Mouse (Mus musculus) midbrain, embryonic 16.5 days (tissue): ENCODE measurements around the gene Cog7. TPM values are rescaled to one million over a fixed set of nuclear protein-coding genes. Genes with fewer than 3 reads are reported as not detected.

Experiments
- ATAC-seq: fragments of 200-750 bp; cut with Nextera tagmentation; 2 replicates; pipeline ENCODE4 v1.8.0; 2017; ENCODE audit warnings: moderate TSS enrichment
- H3K27ac ChIP-seq: fragments of 300-500 bp; sonication (generic); 2 replicates; pipeline ENCODE4 v1.5.1; 2014; ENCODE audit warnings: mild to moderate bottlenecking, low read length, mixed read lengths
- H3K27me3 ChIP-seq: fragments of 300-500 bp; sonication (generic); 2 replicates; pipeline ENCODE4 v1.6.1; 2014; ENCODE audit warnings: low read depth, low read length, mixed read lengths; ENCODE audit not compliant: control insufficient read depth, insufficient read depth
- H3K36me3 ChIP-seq: fragments of 300-500 bp; sonication (generic); 2 replicates; pipeline ENCODE4 v1.6.1; 2014; ENCODE audit warnings: mild to moderate bottlenecking, low read length, moderate library complexity, mixed read lengths; ENCODE audit not compliant: control insufficient read depth, insufficient read depth
- H3K4me1 ChIP-seq: fragments of 300-500 bp; sonication (generic); 2 replicates; pipeline ENCODE4 v1.6.1; 2014; ENCODE audit warnings: mild to moderate bottlenecking, low read length, mixed read lengths; ENCODE audit not compliant: control insufficient read depth, insufficient read depth
- H3K4me2 ChIP-seq: fragments of 300-500 bp; sonication (generic); 2 replicates; pipeline ENCODE4 v1.6.1; 2014; ENCODE audit warnings: mild to moderate bottlenecking, low read length, mixed read lengths
- H3K4me3 ChIP-seq: fragments of 300-500 bp; sonication (generic); 2 replicates; pipeline ENCODE4 v1.5.1; 2014; ENCODE audit warnings: low read depth, mild to moderate bottlenecking, low read length, moderate library complexity, mixed read lengths
- H3K9ac ChIP-seq: fragments of 300-500 bp; sonication (generic); 2 replicates; pipeline ENCODE4 v1.6.1; 2014; ENCODE audit warnings: low read depth, low read length, mixed read lengths
- H3K9me3 ChIP-seq: fragments of 300-500 bp; sonication (generic); replicated peaks from 2 replicates; pipeline ENCODE4 v1.6.1; 2014; ENCODE audit warnings: mild to moderate bottlenecking, low read length, mixed read lengths; ENCODE audit not compliant: control insufficient read depth, poor library complexity, severe bottlenecking
- WGBS: fragments of 180-500 bp; shearing (Covaris S2); extraction: QIAGEN DNeasy Blood & Tissue Kit; methylation state at CpG from one replicate; pipeline ENCODE4 v1.1.7; 2014; 5-methylcytosine and 5-hydroxymethylcytosine counted together
- polyA plus RNA-seq: library from polyadenylated mRNA; unstranded; fragments of >200 nt; fragmentation: Nextera tagmentation; extraction: Ambion mirVana; gene quantifications from 2 replicates; pipeline ENCODE4 v1.2.1, GENCODE M21; 2015

The Cog7 gene
- polyA plus RNA-seq = 26.0 and 29.1 TPM in 2 replicates

- no peaks in the 10 kb centered on the region for H3K27me3 ChIP-seq
- peak within 1 kb of the TSS; percentile 80 for H3K4me3 ChIP-seq
- H3K4me2 ChIP-seq = peak within 1 kb of the TSS; percentile 72
- peaks cover 14% of the 10 kb centered on the region for H3K4me1 ChIP-seq
- H3K27ac ChIP-seq = no peak within 1 kb of the TSS
- no peaks in the 10 kb centered on the region for H3K9me3 ChIP-seq
- WGBS = under 1% methylated on average over 55 of the region's 55 CpGs
- ATAC-seq = peak; percentile 90
- 0 out of 2 replicates have a peak, but pooled peaks cover 3% of the 10 kb centered on the region for H3K36me3 ChIP-seq
- H3K9ac ChIP-seq = peak within 1 kb of the TSS; percentile 78
Observed at GRCm38 (mm10) chr7:121981307-121981871, at the start of gene Cog7. Cog7 (minus strand) TSS chr7:121981711.

- Histone ChIP-seq H3K4me2 (no peak overlapping the region), H3K4me3 (no peak overlapping the region), H3K27me3 (no peaks in the 10 kb centered on the region), H3K9me3 (no peaks in the 10 kb centered on the region), H3K27ac (no peak overlapping the region), H3K36me3 (no peaks in the 10 kb centered on the region), H3K9ac (no peak overlapping the region), H3K4me1 (peaks cover 24% of the 10 kb centered on the region)
- WGBS = 97% methylated on average over 2 of the region's 2 CpGs
- ATAC-seq = no peak
Observed at GRCm38 (mm10) chr7:122022131-122022530, 40.6 kb upstream of the Cog7 start.

GRCm38 (mm10) chr7:122020667-122021354, 39.3 kb upstream of the Cog7 start, which contains the start of gene Gga2:
Gga2 (minus strand) TSS chr7:122021222.
- H3K4me1 ChIP-seq = peaks cover 24% of the 10 kb centered on the region
- no peaks in the 10 kb centered on the region for H3K27me3 ChIP-seq
- ATAC-seq = peak; percentile 87
- H3K9ac ChIP-seq = peak within 1 kb of the TSS; percentile 88
- no peaks in the 10 kb centered on the region for H3K36me3 ChIP-seq
- peak within 1 kb of the TSS; percentile 75 for H3K4me2 ChIP-seq
- H3K27ac ChIP-seq = peak within 1 kb of the TSS; percentile 93
- H3K4me3 ChIP-seq = peak within 1 kb of the TSS; percentile 87
- WGBS = under 1% methylated on average over 46 of the region's 50 CpGs
- H3K9me3 ChIP-seq = no peaks in the 10 kb centered on the region

GRCm38 (mm10) chr7:122020273-122020666, 38.8 kb upstream of the Cog7 start:
- Histone ChIP-seq H3K4me3 (peak overlapping the region; percentile 87), H3K9me3 (no peaks in the 10 kb centered on the region), H3K4me2 (peak overlapping the region; percentile 75), H3K27me3 (no peaks in the 10 kb centered on the region), H3K36me3 (no peaks in the 10 kb centered on the region), H3K9ac (peak overlapping the region; percentile 88), H3K4me1 (peaks cover 29% of the 10 kb centered on the region), H3K27ac (peak overlapping the region; percentile 93)
- WGBS = 0% methylated on average over 6 of the region's 6 CpGs
- ATAC-seq = peak; percentile 66

- WGBS = 82% methylated on average over 7 of the region's 7 CpGs
- Histone ChIP-seq H3K36me3 (no peaks in the 10 kb centered on the region), H3K9me3 (no peaks in the 10 kb centered on the region), H3K4me3 (peak overlapping the region; percentile 87), H3K4me2 (peak overlapping the region; percentile 75), H3K27ac (no peak overlapping the region), H3K27me3 (no peaks in the 10 kb centered on the region), H3K9ac (no peak overlapping the region), H3K4me1 (peaks cover 32% of the 10 kb centered on the region)
- ATAC-seq = no peak
Observed at GRCm38 (mm10) chr7:122018978-122019377, 37.5 kb upstream of the Cog7 start.

GRCm38 (mm10) chr7:122018247-122018646, 36.7 kb upstream of the Cog7 start:
- Histone ChIP-seq H3K9me3 (no peaks in the 10 kb centered on the region), H3K4me2 (peak overlapping the region; percentile 75), H3K27me3 (no peaks in the 10 kb centered on the region), H3K4me1 (peaks cover 32% of the 10 kb centered on the region), H3K36me3 (no peaks in the 10 kb centered on the region), H3K4me3 (no peak overlapping the region), H3K9ac (no peak overlapping the region), H3K27ac (no peak overlapping the region)
- 62% methylated on average over 3 of the region's 3 CpGs for WGBS
- no peak for ATAC-seq

GRCm38 (mm10) chr7:122015734-122016133, 34.2 kb upstream of the Cog7 start:
- H3K9ac ChIP-seq = no peak overlapping the region
- no peak for ATAC-seq
- H3K9me3 ChIP-seq = no peaks in the 10 kb centered on the region
- H3K4me2 ChIP-seq = peak overlapping the region; percentile 8; the same call in 1 of the 2 replicates
- H3K27me3 ChIP-seq = no peaks in the 10 kb centered on the region
- no peak overlapping the region for H3K27ac ChIP-seq
- H3K4me1 ChIP-seq = peaks cover 32% of the 10 kb centered on the region
- peaks cover 1% of the 10 kb centered on the region; the same call in 1 of the 2 replicates for H3K36me3 ChIP-seq
- no peak overlapping the region for H3K4me3 ChIP-seq
- 72% methylated on average over 10 of the region's 10 CpGs for WGBS

- Histone ChIP-seq H3K27ac (no peak overlapping the region), H3K27me3 (no peaks in the 10 kb centered on the region)
Observed at GRCm38 (mm10) chr7:122015105-122015504, 33.6 kb upstream of the Cog7 start.

GRCm38 (mm10) chr7:122012949-122013348, 31.4 kb upstream of the Cog7 start:
- no peak for ATAC-seq
- Histone ChIP-seq H3K27ac (no peak overlapping the region), H3K9me3 (no peaks in the 10 kb centered on the region), H3K4me1 (peaks cover 13% of the 10 kb centered on the region), H3K4me3 (no peak overlapping the region), H3K27me3 (no peaks in the 10 kb centered on the region), H3K9ac (no peak overlapping the region), H3K4me2 (no peak overlapping the region), H3K36me3 (peaks cover 21% of the 10 kb centered on the region)
- WGBS = 90% methylated on average over 10 of the region's 10 CpGs

More at GRCm38 (mm10) chr7:122015105-122015504, 33.6 kb upstream of the Cog7 start:
- ATAC-seq = no peak
- H3K4me2 ChIP-seq = peak overlapping the region; percentile 8; the same call in 1 of the 2 replicates
- no peak overlapping the region for H3K9ac ChIP-seq
- H3K9me3 ChIP-seq = no peaks in the 10 kb centered on the region
- peaks cover 7% of the 10 kb centered on the region; the same call in 1 of the 2 replicates for H3K36me3 ChIP-seq
- H3K4me1 ChIP-seq = peaks cover 32% of the 10 kb centered on the region
- 45% methylated on average over 8 of the region's 8 CpGs for WGBS
- no peak overlapping the region for H3K4me3 ChIP-seq
